Mouse (Mus musculus): ENCODE data around the gene B3galnt1. TPM values are rescaled to one million over a fixed set of nuclear protein-coding genes. Genes with fewer than 3 reads are reported as not detected.

B3galnt1 gene
- polyA plus RNA-seq, 1 experiment from 2014 or later: 33.3 TPM

DNA sequence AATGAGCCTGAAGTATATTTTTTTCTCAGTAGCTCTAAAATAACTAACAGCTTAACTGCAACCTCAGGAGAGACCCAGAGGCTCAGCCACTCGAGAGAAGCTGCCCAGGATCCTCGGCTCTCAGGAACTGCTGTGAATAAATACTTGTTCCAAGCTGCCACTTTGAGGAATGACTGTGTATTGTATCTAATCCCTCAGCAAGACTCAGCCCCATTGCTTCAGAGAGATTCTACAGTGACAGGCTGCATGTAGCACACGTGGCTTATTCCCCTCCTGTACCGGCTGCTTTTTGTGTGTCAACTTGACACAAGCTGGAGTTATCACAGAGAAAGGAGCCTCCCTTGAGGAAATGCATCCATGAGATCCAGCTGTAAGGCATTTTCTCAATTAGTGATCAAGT is 66.1 kb downstream of the B3galnt1 start:
- no peaks in the 10 kb centered on the region for H3K9me3 ChIP-seq (ENCODE audit: control insufficient read depth, low read length)
- no peak overlapping the region for H3K27ac ChIP-seq (ENCODE audit: low read length)
- no peaks in the 10 kb centered on the region for H3K36me3 ChIP-seq (ENCODE audit: control insufficient read depth, insufficient read depth, low read length)
- 29% methylated on average over 4 of the region's 4 CpGs for WGBS
- no peaks in the 10 kb centered on the region for H3K27me3 ChIP-seq (ENCODE audit: control insufficient read depth, insufficient read depth, low read depth, low read length)
- H3K4me3 ChIP-seq (ENCODE audit: low read length): no peak overlapping the region
- no peak overlapping the region for H3K9ac ChIP-seq (ENCODE audit: low read length)
- H3K4me1 ChIP-seq (replicated peaks; ENCODE audit: control insufficient read depth, insufficient read depth, low read length): peaks cover 10% of the 10 kb centered on the region
- no peak for ATAC-seq (ENCODE audit: low read depth)
- H3K4me2 ChIP-seq (ENCODE audit: low read depth, low read length): no peak overlapping the region

GRCm38 (mm10) chr3:69531511-69531910 is 67.2 kb downstream of the B3galnt1 start:
- H3K27ac ChIP-seq (ENCODE audit: low read length): no peak overlapping the region
- no peak overlapping the region for H3K9ac ChIP-seq (ENCODE audit: low read length)
- no peak overlapping the region for H3K4me3 ChIP-seq (ENCODE audit: low read length)
- no peak overlapping the region for H3K4me2 ChIP-seq (ENCODE audit: low read depth, low read length)
- 80% methylated on average over 9 of the region's 9 CpGs for WGBS
- H3K4me1 ChIP-seq (replicated peaks; ENCODE audit: control insufficient read depth, insufficient read depth, low read length): peaks cover 4% of the 10 kb centered on the region
- no peak for ATAC-seq (ENCODE audit: low read depth)
- no peaks in the 10 kb centered on the region for H3K36me3 ChIP-seq (ENCODE audit: control insufficient read depth, insufficient read depth, low read length)
- H3K27me3 ChIP-seq (ENCODE audit: control insufficient read depth, insufficient read depth, low read depth, low read length): no peaks in the 10 kb centered on the region
- H3K9me3 ChIP-seq (ENCODE audit: control insufficient read depth, low read length): no peaks in the 10 kb centered on the region

GRCm38 (mm10) chr3:69529576-69529975 is 69.2 kb downstream of the B3galnt1 start:
- H3K4me3 ChIP-seq (ENCODE audit: low read length): no peak overlapping the region
- H3K9ac ChIP-seq (ENCODE audit: low read length): no peak overlapping the region
- H3K36me3 ChIP-seq (ENCODE audit: control insufficient read depth, insufficient read depth, low read length): no peaks in the 10 kb centered on the region
- 68% methylated on average over 7 of the region's 7 CpGs for WGBS
- H3K4me2 ChIP-seq (ENCODE audit: low read depth, low read length): no peak overlapping the region
- no peak overlapping the region for H3K27ac ChIP-seq (ENCODE audit: low read length)
- H3K9me3 ChIP-seq (ENCODE audit: control insufficient read depth, low read length): no peaks in the 10 kb centered on the region
- ATAC-seq (ENCODE audit: low read depth): no peak
- no peaks in the 10 kb centered on the region for H3K27me3 ChIP-seq (ENCODE audit: control insufficient read depth, insufficient read depth, low read depth, low read length)
- peaks cover 5% of the 10 kb centered on the region; the same call in 1 of the 2 replicates for H3K4me1 ChIP-seq (replicated peaks; ENCODE audit: control insufficient read depth, insufficient read depth, low read length)

DNA sequence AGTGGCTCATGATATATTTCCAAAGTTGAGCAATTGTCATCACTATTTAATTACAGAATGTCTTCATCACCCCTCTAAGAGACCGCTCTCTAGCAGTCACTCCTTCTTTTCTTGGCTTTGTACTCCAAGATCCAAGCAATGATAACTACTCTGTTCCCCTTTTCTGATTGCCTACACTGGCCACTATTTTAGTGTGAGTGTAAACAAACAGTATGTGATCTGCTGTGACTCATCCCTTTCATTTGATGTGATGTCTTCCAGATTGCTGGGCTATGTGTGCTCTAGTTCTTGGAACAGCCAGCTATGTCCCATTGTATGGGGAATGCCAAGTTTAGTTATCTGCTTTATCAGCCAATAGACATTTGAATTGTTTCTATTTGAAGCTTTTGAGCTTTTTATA is 71.4 kb downstream of the B3galnt1 start:
- Histone ChIP-seq H3K36me3 (ENCODE audit: control insufficient read depth, insufficient read depth, low read length) (no peaks in the 10 kb centered on the region), H3K4me3 (ENCODE audit: low read length) (no peak overlapping the region), H3K27ac (ENCODE audit: low read length) (no peak overlapping the region), H3K27me3 (ENCODE audit: control insufficient read depth, insufficient read depth, low read depth, low read length) (no peaks in the 10 kb centered on the region), H3K4me2 (ENCODE audit: low read depth, low read length) (no peak overlapping the region), H3K9me3 (ENCODE audit: control insufficient read depth, low read length) (no peaks in the 10 kb centered on the region), H3K4me1 (replicated peaks; ENCODE audit: control insufficient read depth, insufficient read depth, low read length) (peaks cover 8% of the 10 kb centered on the region; the same call in 1 of the 2 replicates), H3K9ac (ENCODE audit: low read length) (no peak overlapping the region)
- 67% methylated on average over 1 of the region's 1 CpGs for WGBS
- ATAC-seq (ENCODE audit: low read depth): peak; percentile 96

DNA sequence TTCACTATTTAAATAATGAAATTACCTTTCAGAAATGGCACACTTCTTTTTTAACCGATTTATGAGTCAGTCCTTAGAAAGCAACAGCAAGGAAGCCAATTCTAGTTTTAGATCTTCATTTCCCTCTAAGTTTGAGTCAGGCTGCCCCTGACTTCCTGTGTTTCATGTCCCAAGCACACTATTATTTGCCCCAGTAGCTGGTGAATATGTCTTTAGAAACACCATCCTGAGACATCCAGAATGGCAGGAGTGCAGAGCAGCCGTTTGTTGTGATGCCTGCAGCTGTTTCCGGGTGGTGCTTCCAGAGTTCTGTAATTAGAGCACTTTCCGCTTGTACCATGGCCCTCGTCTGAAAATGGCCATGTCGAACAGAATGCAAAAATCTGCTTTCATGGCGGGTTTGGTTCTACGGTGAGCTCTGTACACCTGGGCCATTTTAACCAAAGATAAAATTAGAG is 73.7 kb downstream of the B3galnt1 start:
- Histone ChIP-seq H3K4me1 (replicated peaks; ENCODE audit: control insufficient read depth, insufficient read depth, low read length) (peaks cover 8% of the 10 kb centered on the region; the same call in 1 of the 2 replicates), H3K4me3 (ENCODE audit: low read length) (no peak overlapping the region), H3K27me3 (ENCODE audit: control insufficient read depth, insufficient read depth, low read depth, low read length) (no peaks in the 10 kb centered on the region), H3K27ac (ENCODE audit: low read length) (no peak overlapping the region), H3K9ac (ENCODE audit: low read length) (no peak overlapping the region), H3K9me3 (ENCODE audit: control insufficient read depth, low read length) (no peaks in the 10 kb centered on the region), H3K36me3 (ENCODE audit: control insufficient read depth, insufficient read depth, low read length) (no peaks in the 10 kb centered on the region), H3K4me2 (ENCODE audit: low read depth, low read length) (no peak overlapping the region)
- no peak for ATAC-seq (ENCODE audit: low read depth)
- WGBS: 62% methylated on average over 8 of the region's 8 CpGs

GRCm38 (mm10) chr3:69524356-69525071 is 74.2 kb downstream of the B3galnt1 start:
- no peaks in the 10 kb centered on the region for H3K9me3 ChIP-seq (ENCODE audit: control insufficient read depth, low read length)
- H3K4me2 ChIP-seq (ENCODE audit: low read depth, low read length): no peak overlapping the region
- WGBS: 58% methylated on average over 8 of the region's 8 CpGs
- H3K4me3 ChIP-seq (ENCODE audit: low read length): no peak overlapping the region
- H3K4me1 ChIP-seq (replicated peaks; ENCODE audit: control insufficient read depth, insufficient read depth, low read length): peaks cover 8% of the 10 kb centered on the region; the same call in 1 of the 2 replicates
- H3K27ac ChIP-seq (ENCODE audit: low read length): no peak overlapping the region
- H3K36me3 ChIP-seq (ENCODE audit: control insufficient read depth, insufficient read depth, low read length): no peaks in the 10 kb centered on the region
- H3K9ac ChIP-seq (ENCODE audit: low read length): no peak overlapping the region
- ATAC-seq (ENCODE audit: low read depth): peak; percentile 24; the same call in 1 of the 2 replicates
- H3K27me3 ChIP-seq (ENCODE audit: control insufficient read depth, insufficient read depth, low read depth, low read length): no peaks in the 10 kb centered on the region

Other genes starting within 250 kb of the B3galnt1 start
- gene Nmd3, start 123.0 kb upstream of the B3galnt1 start, polyA plus RNA-seq (2015; fragmentation: Nextera tagmentation; extraction: Ambion mirVana): 113 and 114 TPM in 2 replicates